Mouse (Mus musculus): ENCODE results near the gene Nhej1. TPM values are rescaled to one million over a fixed set of nuclear protein-coding genes. Genes with fewer than 3 reads are reported as not detected.
A peak's percentile ranks its signal among the peaks of the same experiment; 100 is the strongest.

Nhej1 gene
- total RNA-seq (2021) = 1 to 10 TPM; 5.3 to 6.1 TPM
- long read RNA-seq, experiment 1, partial matches to known transcripts = 2 of 2 reads
- long read RNA-seq, experiment 1, other reads (novel, unspliced or antisense) = 0 of 2 reads
- long read RNA-seq, experiment 2, partial matches to known transcripts = 0 of 1 reads
- long read RNA-seq, experiment 2, other reads (novel, unspliced or antisense) = 0 of 1 reads

DNA sequence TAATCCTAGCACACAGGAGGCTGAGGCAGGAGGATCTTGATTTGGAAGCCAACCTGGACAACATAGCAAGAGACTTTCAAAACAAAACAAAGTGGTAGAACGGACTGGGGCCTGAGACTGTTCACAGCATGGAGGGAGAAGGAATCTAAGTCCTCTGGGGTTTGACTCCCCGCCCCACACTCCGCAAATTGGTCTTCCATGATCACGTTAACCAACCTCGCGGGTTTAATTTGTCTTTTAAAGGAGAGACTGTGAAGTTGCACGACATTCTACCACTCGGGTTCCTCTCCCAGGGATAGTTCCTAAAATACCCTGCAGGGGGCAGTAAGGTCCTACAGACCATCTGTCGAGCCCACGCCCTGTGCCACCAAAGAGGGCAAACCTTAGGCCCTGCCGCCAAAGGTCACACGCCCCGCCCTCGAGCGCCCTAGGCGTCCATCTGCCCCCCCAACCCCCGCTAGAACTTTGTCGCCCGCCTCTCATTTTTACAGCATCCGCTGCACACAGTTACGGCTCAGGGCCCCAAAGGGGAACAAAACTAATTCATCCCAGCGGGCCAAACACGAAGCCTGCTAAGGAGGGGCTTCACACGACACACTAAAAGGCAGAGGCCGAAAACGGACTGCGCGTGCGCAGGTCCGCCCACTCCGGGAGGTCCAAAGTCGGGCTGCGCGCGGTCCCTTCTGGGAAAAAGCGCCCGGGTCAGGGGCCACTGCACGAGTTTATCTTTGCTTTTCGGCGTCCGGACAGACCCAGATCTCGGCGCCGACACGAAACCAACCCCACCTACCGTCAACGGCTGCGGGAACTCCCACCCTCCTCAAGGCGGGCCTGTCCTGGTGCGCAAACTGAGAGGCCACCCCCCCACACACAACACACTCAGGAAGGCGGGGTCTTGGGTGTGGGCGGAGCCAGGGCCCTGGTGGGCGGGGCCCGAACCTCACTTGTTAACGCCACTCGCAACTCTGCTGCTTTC lies at the start of gene Nhej1:
Nhej1 (minus strand) TSS at position 855 of the 976 bp plus-strand sequence.
- peak; percentile 93 for DNase-seq

DNA sequence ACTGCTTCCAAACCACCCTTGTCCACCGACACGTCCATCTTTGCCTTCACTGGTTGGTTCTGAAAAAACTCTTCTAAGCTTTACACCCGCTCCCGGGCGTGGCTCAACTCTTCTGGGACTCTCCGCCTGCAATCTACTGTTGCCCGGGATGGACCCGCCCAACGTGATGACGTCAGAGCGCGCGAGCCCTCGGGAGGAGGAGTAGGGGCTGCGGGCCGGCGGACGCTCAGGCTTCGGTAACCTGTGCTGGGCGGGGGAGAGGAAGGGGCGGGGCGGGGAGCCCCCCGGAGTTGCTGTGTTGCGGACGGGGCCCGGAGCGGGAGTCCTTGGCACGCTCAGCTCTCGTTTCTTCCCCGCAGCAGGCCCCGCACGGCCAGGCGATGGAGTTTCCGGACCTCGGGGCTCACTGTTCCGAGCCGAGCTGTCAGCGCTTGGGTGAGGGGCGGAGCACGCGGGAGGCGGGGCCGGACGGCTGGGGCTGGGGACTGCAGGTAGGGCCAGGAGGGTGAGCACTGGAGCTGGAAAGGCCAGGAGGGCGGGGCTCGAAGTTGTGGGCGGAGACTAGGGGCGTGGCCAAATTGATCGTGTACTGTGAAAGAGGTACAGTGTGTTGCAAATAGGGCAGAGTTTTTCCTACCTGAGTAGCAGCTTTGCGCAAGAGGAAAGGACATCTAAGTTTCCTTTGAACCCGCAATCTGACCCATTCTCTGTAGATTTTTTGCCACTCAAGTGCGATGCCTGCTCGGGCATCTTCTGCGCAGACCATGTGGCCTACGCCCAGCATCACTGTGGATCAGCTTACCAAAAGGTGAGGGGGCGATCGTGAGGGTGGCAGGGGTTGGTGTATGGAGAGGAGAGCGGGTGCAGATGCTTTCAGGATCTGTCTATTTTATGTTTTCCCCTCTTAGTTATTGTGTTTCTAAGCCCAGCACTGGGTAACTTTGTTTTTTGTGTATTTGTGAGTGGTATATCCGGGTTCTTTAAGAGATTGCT lies 43.8 kb upstream of the Nhej1 start, which contains the start of gene Zfand2b:
Zfand2b (plus strand) TSS at position 175 of the 993 bp plus-strand sequence.
- DNase-seq = peak; percentile 96

DNA sequence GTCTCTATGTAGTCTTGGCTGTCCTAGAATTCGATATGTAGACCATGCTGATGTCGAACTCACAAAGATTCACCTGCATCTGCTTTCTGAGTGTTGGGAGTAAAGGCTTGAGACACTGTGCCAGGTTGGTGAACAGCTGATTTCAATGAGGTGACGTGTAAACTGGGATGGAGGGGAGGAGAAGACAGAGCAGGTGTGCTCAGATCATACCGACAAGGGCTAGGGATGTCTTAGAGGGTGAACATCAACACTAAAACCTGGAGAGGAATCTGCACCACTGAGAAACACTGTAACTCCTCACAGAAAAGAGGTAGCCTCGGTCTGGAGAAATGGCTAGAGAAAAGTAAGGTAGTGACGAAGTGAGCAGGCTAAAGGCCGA lies 43.1 kb upstream of the Nhej1 start:
- no peak for DNase-seq

DNA sequence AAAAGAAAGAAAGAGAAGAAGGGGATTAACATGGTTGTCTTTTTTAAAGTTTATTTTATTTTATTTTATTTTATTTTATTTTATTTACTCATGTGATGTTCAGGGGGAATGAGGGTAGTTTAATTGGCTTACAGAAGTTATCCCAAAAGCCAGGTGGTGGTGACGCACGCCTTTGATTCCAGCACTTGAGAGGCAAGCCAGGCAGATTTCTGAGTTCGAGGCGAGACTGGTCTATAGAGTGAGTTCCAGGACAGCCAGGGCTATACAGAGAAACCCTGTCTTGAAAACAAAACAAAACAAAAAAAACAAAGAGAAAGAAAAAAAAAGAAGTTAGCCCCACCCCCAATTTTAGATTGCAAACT lies 35.2 kb upstream of the Nhej1 start:
- DNase-seq = no peak

- DNase-seq = no peak
Observed at GRCm38 (mm10) chr1:75159540-75160255, 34.7 kb upstream of the Nhej1 start.

- DNase-seq = no peak
Observed at GRCm38 (mm10) chr1:75158990-75159389, 34.0 kb upstream of the Nhej1 start.

DNA sequence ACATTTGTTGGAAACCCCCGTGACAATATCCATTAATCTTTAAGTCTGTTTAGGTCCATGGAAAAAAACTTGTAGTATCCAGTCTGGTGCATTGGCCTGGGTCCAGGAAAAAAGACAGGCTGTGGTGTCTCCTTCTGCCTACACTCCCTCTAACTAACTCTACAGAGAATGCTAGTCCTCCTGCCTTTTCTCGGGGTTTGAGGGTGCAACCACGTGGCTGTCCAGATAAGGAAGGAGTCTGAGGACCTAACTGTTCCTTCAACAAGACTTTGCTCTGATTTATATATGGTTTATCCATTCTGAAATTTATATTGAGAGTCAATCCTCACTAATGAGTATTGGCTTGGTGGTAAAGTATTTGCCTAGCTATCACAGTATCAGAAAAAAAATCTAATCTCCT lies 30.8 kb upstream of the Nhej1 start:
- no peak for DNase-seq

DNA sequence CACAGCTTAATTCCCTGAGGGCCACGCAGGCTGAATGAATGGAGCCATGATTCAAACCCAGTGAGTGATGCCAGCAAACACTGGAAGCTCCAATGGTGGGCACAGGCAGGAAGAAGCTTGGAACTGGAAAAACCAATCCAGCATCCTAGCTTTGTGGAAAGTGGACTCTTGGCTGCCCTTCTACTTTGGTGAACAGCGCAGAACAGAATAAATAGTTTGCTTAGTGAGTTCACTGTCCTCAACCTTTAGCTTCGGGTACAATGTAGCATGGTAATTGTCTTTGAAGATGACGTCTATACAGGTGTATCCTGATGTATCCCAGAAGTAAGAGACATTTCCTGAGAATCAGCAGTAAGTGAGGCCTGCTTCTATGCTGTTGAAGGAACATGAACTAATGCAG lies 23.7 kb upstream of the Nhej1 start:
- no peak for DNase-seq

- DNase-seq = no peak
Observed at GRCm38 (mm10) chr1:75147411-75148135, 22.6 kb upstream of the Nhej1 start.

- no peak for DNase-seq
Observed at GRCm38 (mm10) chr1:75145589-75145988, 20.6 kb upstream of the Nhej1 start.

DNA sequence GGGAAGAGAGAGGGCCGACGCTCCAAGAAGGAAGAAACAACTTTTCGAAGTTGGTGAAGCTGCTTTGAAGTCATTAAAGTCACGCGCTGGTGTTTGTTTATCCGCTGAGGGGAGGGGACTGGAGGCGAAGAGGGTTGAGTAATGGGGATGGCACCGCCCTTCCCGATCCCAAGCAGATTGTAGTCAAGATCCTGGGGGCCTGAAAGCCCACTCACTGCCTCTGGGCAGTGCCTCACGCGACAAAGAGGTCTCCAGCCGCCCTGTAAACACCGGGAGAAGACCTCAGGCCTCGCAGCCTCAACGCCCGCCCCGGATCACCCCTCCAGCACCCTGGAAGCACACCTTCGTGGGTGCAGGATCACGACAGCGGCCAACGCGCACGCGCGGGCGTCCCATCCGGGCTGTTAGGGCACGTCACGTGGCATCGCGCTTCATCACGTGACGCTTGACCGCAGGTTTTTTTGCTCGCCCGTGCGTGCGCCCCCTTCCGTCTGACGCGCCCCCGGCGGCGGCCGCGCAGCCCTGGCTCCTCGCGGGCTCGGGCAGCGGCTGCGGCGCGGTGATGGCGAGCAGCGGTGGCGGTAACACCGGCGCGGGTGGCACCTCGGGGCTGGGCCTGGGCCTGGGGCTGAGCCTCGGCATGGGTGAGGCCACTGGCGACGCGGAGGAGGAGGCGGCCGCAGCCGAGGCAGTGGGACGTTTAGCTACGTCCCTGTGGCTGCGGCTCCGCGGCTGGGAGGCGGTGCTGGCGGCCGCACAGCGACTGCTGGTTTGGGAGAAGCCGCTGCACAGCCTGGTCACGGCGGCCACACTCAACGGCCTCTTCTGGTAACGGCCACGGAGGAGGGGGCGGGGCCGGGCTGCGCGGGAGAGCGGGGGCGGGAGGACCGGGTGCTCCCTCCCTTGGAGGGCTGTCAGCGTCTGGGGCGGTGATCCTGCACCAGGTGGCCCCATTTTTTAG lies 17.6 kb upstream of the Nhej1 start, which contains the start of the genes Cnppd1 and Retreg2:
Cnppd1 (minus strand) TSS at position 411 of the 961 bp plus-strand sequence.
Retreg2 (plus strand) TSS at position 478 of the 961 bp plus-strand sequence.
- peak; percentile 94 for DNase-seq

DNA sequence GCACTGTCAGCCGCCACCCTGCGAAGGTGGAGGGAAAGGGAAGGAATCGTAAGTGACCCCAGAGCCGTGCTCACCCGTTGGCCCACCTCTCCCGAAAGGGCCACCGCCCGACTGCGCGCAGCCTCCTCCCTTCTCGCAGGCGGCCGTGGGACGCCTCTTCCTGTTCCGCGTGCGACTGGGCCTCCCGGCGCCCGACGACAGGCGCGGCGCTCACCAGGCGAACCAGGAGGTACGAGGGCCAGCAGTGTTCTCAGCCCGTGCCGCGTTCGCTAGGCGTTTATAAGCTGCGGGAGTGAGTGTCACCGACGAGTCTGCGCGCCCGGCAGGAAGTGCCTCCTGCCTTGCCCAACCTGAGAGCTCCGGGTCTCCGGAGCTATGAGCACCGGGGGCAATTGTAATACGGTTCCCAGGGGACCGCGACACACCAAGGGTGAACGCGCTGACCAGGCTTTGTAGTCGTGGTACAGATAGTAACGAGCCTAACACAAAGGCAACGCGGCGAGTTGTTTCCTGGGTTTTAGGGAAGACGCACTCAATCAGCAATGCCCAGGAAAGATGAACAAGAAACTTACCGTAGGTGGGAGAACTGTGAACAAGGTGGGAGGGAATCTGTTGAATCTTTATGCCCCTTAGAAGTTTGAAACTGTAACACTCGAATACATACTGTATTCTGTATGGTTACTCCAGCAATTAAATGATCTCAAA lies 16.6 kb upstream of the Nhej1 start:
- DNase-seq = peak; percentile 66

DNA sequence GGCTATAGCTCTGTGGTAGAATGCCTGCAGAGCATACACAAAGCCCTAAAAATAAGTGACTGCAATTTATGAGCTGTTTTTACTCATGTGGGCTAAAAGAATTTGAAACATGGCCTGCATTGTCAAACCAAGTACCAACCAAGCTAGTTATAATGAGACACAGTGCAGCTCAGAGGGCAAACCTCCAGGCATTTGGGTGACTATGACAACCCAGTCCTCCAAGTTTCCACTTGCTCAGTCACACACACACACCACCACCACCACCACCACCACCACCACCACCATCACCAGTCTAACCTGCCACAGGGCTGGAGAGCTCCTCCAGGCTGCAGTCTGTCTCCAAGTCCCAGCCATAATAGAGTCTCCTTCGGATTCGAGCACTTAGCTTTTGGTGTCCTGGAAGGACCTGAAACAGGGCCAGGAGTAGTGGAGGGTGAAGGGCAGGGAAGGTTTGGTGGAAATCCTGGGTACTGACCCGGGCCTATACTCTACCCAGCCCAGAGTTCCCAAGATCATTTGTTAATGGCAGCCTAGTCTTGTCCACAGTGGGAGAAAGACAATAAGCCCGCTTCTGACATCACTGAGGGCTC lies 15.7 kb upstream of the Nhej1 start:
- DNase-seq = no peak

GRCm38 (mm10) chr1:75138448-75138847 lies 13.4 kb upstream of the Nhej1 start:
- no peak for DNase-seq

DNA sequence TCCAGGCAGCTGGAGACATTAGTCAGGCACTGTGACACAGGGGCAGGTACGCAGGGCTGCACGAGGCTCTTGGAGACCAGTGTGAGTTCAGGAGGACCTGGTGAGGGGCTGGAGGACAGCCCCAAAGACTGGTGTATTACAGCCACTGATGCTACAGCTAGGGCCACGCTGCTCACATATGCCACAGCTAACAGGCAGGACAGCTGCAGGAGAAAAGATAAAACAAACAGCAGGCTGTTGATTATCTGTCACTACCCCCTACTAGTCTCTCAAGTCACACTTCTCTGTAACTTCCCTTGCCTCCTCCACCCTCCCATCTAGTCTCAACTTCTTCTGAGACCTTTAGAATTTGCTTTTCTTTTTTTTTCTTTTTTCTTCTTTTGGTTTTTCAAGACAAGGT lies 11.7 kb upstream of the Nhej1 start:
- DNase-seq = no peak

DNA sequence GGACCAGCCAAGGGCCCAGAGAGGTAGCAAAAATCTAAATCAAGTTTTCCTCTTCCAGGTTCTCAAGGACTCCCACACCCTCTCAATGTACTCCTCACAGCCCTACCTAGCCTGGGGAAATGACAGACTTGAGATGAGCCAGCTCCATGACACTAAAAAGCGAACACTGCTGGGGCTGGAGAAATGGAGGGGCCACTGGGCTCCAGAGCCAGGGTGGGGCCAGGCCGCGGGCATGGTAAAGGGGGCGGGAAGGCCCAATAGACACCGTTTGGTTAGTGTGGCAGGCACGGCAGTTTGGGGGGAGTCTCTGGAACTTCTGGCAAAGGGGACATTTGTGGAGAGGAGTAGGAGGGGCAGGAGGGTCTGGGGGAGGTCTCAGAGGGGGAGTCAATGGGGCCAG lies 11.3 kb upstream of the Nhej1 start:
- no peak for DNase-seq

GRCm38 (mm10) chr1:75133421-75134207 lies 8.6 kb upstream of the Nhej1 start, which contains the start of gene Slc23a3:
Gene Slc23a3, minus strand, starts transcription at chr1:75133890.
- no peak for DNase-seq

All from gastrocnemius, postnatal 25 days (tissue).